Mouse (Mus musculus) thymus, adult 2 months (tissue): ENCODE measurements around the gene Mfsd4a.

Source experiments
- CTCF ChIP-seq: fragments of 200-500 bp; IDR thresholded peaks from 2 replicates; pipeline ENCODE4 v1.5.1; 2012; ENCODE audit warnings: mild to moderate bottlenecking, control low read depth, low read length, moderate library complexity, borderline replicate concordance; ENCODE audit not compliant: control insufficient read depth, poor library complexity, insufficient read depth; ENCODE audit errors: extremely low read depth
- POLR2A ChIP-seq: fragments of 200-500 bp; IDR thresholded peaks from 2 replicates; pipeline ENCODE4 v1.6.1; 2012; ENCODE audit warnings: mild to moderate bottlenecking, low read length, control low read depth, moderate library complexity; ENCODE audit not compliant: control insufficient read depth, poor library complexity, insufficient read depth; ENCODE audit errors: extremely low read depth

DNA sequence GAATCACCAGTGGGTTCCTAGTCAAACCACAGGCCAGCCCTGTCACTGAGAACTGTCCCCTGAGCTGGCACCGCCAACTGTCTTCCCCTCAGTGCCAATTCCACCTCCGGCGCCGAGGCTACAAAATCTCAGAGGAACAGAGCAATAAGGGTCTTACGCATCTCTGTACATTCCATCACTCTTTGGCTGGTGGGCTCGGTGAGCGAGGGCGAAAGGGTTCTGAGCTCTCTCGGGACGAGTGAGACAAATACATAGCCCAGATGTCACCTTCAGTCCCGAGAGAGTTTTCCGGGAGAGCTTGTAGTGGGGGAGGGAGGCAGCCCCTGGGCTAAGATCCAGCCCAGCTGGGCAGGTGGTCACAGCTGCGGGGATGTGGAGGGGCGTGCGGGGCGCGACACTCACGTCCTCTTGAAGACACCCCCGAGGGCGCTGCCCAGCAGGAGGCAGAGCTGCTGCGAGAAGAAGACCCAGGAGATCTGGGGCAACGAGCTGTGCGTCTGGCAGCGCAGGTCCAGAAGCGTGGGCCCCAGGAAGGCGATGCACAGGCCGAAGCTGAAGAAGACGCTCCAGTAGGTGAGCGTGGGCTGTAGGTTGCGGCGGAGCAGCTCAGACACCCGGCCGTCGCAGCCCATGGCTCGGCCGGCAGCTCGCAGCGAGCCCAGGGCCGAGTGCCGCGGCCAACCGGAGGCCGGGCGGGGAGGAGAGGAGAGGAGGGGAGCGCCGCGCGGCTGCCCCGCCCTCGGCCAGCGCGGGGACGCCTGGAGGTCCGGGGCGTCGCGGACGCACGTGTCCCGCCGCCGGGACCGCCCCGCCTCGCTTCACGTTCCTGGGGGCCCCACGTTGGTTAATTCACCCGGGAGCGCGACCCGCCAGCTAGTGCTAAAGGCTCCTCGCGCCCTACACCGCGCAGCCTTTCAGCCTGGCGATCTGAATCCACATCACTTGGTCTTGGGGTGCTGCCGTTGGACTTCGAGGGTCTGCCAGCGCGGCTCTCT is at the start of gene Mfsd4a:
- TF ChIP-seq CTCF (peak; percentile 62; the same call in 1 of the 2 replicates), POLR2A (no peak)
